Mouse (Mus musculus): ENCODE measurements around the gene Crtc3. TPM values are rescaled to one million over a fixed set of nuclear protein-coding genes. Genes with fewer than 3 reads are reported as not detected.

The Crtc3 gene
- total and polyA plus RNA-seq, 2 experiments from 2014 or later = 16.2 to 17.2 TPM

- WGBS = 70% methylated on average over 10 of the region's 10 CpGs
- H3K27ac ChIP-seq = no peak overlapping the region
- H3K36me3 ChIP-seq (ENCODE audit: insufficient read depth, low read length) = no peaks in the 10 kb centered on the region
- H3K9me3 ChIP-seq (ENCODE audit: low read length) = no peaks in the 10 kb centered on the region
- no peak overlapping the region for H3K9ac ChIP-seq (replicated peaks; ENCODE audit: low read length)
- no peak for DNase-seq (ENCODE audit: low spot score)
- H3K4me1 ChIP-seq (ENCODE audit: insufficient read depth, low read length) = peaks cover 12% of the 10 kb centered on the region
- no peak for TF ChIP-seq CTCF (IDR thresholded peaks at IDR 0.05; ENCODE audit: low read depth)
- no peaks in the 10 kb centered on the region for H3K27me3 ChIP-seq (ENCODE audit: insufficient read depth, low read length)
- no peak overlapping the region for H3K4me2 ChIP-seq (ENCODE audit: low read depth, low read length)
- no peak overlapping the region for H3K4me3 ChIP-seq (ENCODE audit: low read length)
- no peak for ATAC-seq
These were observed 42.3 kb downstream of the Crtc3 start for GRCm38 (mm10) chr7:80646093-80647025.

DNA sequence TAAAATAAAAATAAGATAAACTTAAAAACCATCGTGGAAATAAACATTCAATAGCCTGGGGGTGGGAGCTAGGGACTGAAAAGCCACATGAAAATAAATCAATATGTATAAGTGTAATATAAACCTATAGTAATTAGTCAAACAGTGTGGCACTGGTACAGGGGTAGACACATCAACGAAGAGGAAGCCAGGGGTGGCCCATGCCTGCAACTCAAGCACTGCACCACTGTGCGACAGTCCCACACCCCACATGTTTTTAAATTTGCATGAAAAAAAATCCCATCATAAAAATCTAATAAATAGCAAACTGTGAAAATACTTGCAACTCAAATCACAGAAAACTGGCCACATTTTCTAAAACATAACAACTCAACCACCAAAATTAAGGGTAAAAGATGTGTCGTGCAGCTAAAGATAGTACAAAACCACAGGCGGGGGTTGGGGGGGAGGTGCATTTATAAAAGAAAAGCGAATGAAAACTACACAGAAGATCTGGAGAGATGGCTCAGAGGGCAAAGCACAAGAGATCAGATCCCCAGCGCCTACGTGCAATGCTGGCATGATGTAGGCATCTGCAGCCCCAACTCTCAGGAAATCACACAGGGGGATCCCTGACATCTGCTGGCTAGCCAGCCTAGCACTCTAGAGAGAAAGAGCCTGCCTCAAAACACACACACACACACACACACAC, 45.6 kb downstream of the Crtc3 start:
- Histone ChIP-seq H3K9ac (replicated peaks; ENCODE audit: low read length) (no peak overlapping the region), H3K36me3 (ENCODE audit: insufficient read depth, low read length) (no peaks in the 10 kb centered on the region), H3K27me3 (ENCODE audit: insufficient read depth, low read length) (no peaks in the 10 kb centered on the region), H3K4me3 (ENCODE audit: low read length) (no peak overlapping the region), H3K27ac (no peak overlapping the region), H3K9me3 (ENCODE audit: low read length) (no peaks in the 10 kb centered on the region), H3K4me2 (ENCODE audit: low read depth, low read length) (no peak overlapping the region), H3K4me1 (ENCODE audit: insufficient read depth, low read length) (peaks cover 16% of the 10 kb centered on the region)
- ATAC-seq = no peak
- WGBS = 58% methylated on average over 8 of the region's 8 CpGs
- TF ChIP-seq CTCF (IDR thresholded peaks at IDR 0.05; ENCODE audit: low read depth) = no peak
- DNase-seq (ENCODE audit: low spot score) = peak; percentile 27

GRCm38 (mm10) chr7:80642552-80642951, 46.1 kb downstream of the Crtc3 start:
- ATAC-seq (no peak), DNase-seq (ENCODE audit: low spot score) (no peak)
- Histone ChIP-seq H3K36me3 (ENCODE audit: insufficient read depth, low read length) (no peaks in the 10 kb centered on the region), H3K27me3 (ENCODE audit: insufficient read depth, low read length) (no peaks in the 10 kb centered on the region), H3K9me3 (ENCODE audit: low read length) (no peaks in the 10 kb centered on the region), H3K4me1 (ENCODE audit: insufficient read depth, low read length) (peaks cover 16% of the 10 kb centered on the region), H3K4me3 (ENCODE audit: low read length) (no peak overlapping the region), H3K27ac (no peak overlapping the region), H3K9ac (replicated peaks; ENCODE audit: low read length) (no peak overlapping the region), H3K4me2 (ENCODE audit: low read depth, low read length) (no peak overlapping the region)
- TF ChIP-seq CTCF (IDR thresholded peaks at IDR 0.05; ENCODE audit: low read depth) = no peak
- WGBS = 53% methylated on average over 5 of the region's 5 CpGs

DNA sequence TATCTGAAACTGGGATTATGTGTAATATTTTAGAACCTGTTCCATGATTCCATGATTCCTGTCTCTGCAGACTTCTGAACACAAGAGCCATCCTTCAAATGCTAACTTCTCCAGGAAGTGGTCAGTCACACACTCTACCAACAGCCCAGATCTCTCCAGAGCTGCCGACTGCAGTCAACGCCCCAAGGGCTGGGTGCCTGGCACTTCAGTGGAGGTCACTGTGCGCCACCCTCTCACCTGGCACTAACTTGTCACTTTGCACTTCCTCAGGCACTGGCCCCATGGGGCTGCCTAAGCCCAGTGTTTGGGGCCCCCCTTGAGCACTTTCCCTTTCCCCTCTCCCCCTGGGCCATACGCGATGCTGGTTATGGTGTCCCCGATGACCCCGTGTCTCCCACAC, 46.8 kb downstream of the Crtc3 start:
- 79% methylated on average over 7 of the region's 7 CpGs for WGBS

GRCm38 (mm10) chr7:80641497-80641896, 47.2 kb downstream of the Crtc3 start:
- DNase-seq (ENCODE audit: low spot score) (peak; percentile 78), ATAC-seq (peak; percentile 83)
- no peak for TF ChIP-seq CTCF (IDR thresholded peaks at IDR 0.05; ENCODE audit: low read depth)
- Histone ChIP-seq H3K4me2 (ENCODE audit: low read depth, low read length) (no peak overlapping the region), H3K4me3 (ENCODE audit: low read length) (no peak overlapping the region), H3K9ac (replicated peaks; ENCODE audit: low read length) (no peak overlapping the region), H3K4me1 (ENCODE audit: insufficient read depth, low read length) (peaks cover 25% of the 10 kb centered on the region), H3K27ac (no peak overlapping the region), H3K27me3 (ENCODE audit: insufficient read depth, low read length) (no peaks in the 10 kb centered on the region), H3K9me3 (ENCODE audit: low read length) (no peaks in the 10 kb centered on the region), H3K36me3 (ENCODE audit: insufficient read depth, low read length) (no peaks in the 10 kb centered on the region)
- WGBS = 9% methylated on average over 4 of the region's 4 CpGs

More for the DNA sequence above, 46.8 kb downstream of the Crtc3 start:
- no peak for TF ChIP-seq CTCF (IDR thresholded peaks at IDR 0.05; ENCODE audit: low read depth)
- ATAC-seq (no peak), DNase-seq (ENCODE audit: low spot score) (no peak)
- no peaks in the 10 kb centered on the region for H3K27me3 ChIP-seq (ENCODE audit: insufficient read depth, low read length)
- no peak overlapping the region for H3K4me3 ChIP-seq (ENCODE audit: low read length)
- H3K9me3 ChIP-seq (ENCODE audit: low read length) = no peaks in the 10 kb centered on the region
- H3K27ac ChIP-seq = no peak overlapping the region
- H3K4me2 ChIP-seq (ENCODE audit: low read depth, low read length) = no peak overlapping the region
- peaks cover 21% of the 10 kb centered on the region for H3K4me1 ChIP-seq (ENCODE audit: insufficient read depth, low read length)
- no peaks in the 10 kb centered on the region for H3K36me3 ChIP-seq (ENCODE audit: insufficient read depth, low read length)
- no peak overlapping the region for H3K9ac ChIP-seq (replicated peaks; ENCODE audit: low read length)

GRCm38 (mm10) chr7:80639981-80640380, 48.7 kb downstream of the Crtc3 start:
- no peak for TF ChIP-seq CTCF (IDR thresholded peaks at IDR 0.05; ENCODE audit: low read depth)
- no peaks in the 10 kb centered on the region for H3K9me3 ChIP-seq (ENCODE audit: low read length)
- no peaks in the 10 kb centered on the region for H3K27me3 ChIP-seq (ENCODE audit: insufficient read depth, low read length)
- no peak overlapping the region for H3K4me2 ChIP-seq (ENCODE audit: low read depth, low read length)
- peaks cover 30% of the 10 kb centered on the region for H3K4me1 ChIP-seq (ENCODE audit: insufficient read depth, low read length)
- H3K4me3 ChIP-seq (ENCODE audit: low read length) = no peak overlapping the region
- DNase-seq (ENCODE audit: low spot score) = no peak
- no peak overlapping the region for H3K27ac ChIP-seq
- no peak overlapping the region for H3K9ac ChIP-seq (replicated peaks; ENCODE audit: low read length)
- WGBS = 51% methylated on average over 3 of the region's 3 CpGs
- H3K36me3 ChIP-seq (ENCODE audit: insufficient read depth, low read length) = no peaks in the 10 kb centered on the region
- ATAC-seq = no peak
